Comparison of ENCODE assay signal across 8 mouse cellular contexts in the genomic region with DNA sequence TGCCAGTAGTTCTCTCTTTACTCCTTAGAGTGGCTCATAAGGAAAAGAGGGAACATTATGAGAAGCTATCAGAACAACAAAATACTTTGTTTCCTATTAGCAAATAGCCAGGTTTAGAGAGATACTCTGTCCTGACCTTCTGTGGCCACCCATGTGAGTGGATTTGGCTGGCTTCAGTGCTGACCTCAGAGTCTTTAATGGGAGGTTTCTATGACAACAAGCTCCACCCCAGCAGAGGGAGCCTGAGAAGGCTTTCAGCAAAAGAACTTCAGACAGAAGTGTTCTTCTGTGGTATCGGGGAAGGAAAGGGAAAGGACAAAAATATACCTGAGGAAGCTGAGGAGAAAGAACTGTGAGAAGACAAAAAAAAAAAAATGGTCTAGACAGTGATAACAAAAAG.
DNase-seq lines count a peak whose midpoint lies in the region; ATAC-seq and TF ChIP-seq lines count a peak whose summit lies in the region.

No protein-coding gene starts in this region.

- H3K4me2 ChIP-seq in forebrain, embryonic 14.5 days (ENCODE audit: low read length): no peak overlapping the region
- H3K4me2 ChIP-seq in liver, embryonic 12.5 days: no peak overlapping the region

- H3K27me3 ChIP-seq in MEL (ENCODE audit: control insufficient read depth in 1 of 2, insufficient read depth in 2 of 2, low read length in 2 of 2): no peaks in the 10 kb centered on the region
- H3K27me3 ChIP-seq in forebrain, embryonic 14.5 days (replicated peaks; ENCODE audit: control insufficient read depth, insufficient read depth, low read length): no peaks in the 10 kb centered on the region
- H3K27me3 ChIP-seq in liver, embryonic 12.5 days (replicated peaks): 0 out of 2 replicates have a peak, but pooled peaks cover 3% of the 10 kb centered on the region
- no peaks in the 10 kb centered on the region for H3K27me3 ChIP-seq in cerebellum, adult 2 months (ENCODE audit: control insufficient read depth, insufficient read depth, low read length)

- peak; percentile 19 to 26 for DNase-seq in cerebellum, postnatal 14 days
- no peak for DNase-seq in cerebellum, adult 18-20 months
- DNase-seq in MEL (ENCODE audit: low read depth, low spot score): peak; percentile 54
- peak; percentile 60 for DNase-seq in forebrain, embryonic 14.5 days (ENCODE audit: low spot score)
- peak; percentile 65 for DNase-seq in testis, postnatal 14 days (ENCODE audit: low spot score)
- no peak for DNase-seq in spleen, adult 18-20 months
- no peak for DNase-seq in cerebellum, adult 2 months

- H3K9me3 ChIP-seq in MEL (replicated peaks; ENCODE audit: insufficient read depth, low read length): no peaks in the 10 kb centered on the region
- H3K9me3 ChIP-seq in forebrain, embryonic 14.5 days (replicated peaks; ENCODE audit: control insufficient read depth, low read length): no peaks in the 10 kb centered on the region
- no peaks in the 10 kb centered on the region for H3K9me3 ChIP-seq in liver, embryonic 12.5 days (replicated peaks)

- H3K27ac ChIP-seq in MEL (ENCODE audit: control insufficient read depth, low read depth, low read length): peak overlapping the region; percentile 45
- H3K27ac ChIP-seq in forebrain, embryonic 14.5 days (ENCODE audit: low read depth, low read length): no peak overlapping the region
- H3K27ac ChIP-seq in liver, embryonic 12.5 days: 0 out of 2 replicates have a peak overlapping the region, but pooled peaks have one; percentile 66
- H3K27ac ChIP-seq in cerebellum, adult 2 months (ENCODE audit: insufficient read depth, low read length): no peak overlapping the region

- peaks cover 20 to 26% of the 10 kb centered on the region in 2 experiments for H3K4me1 ChIP-seq in MEL (ENCODE audit: control insufficient read depth in 1 of 2, insufficient read depth in 2 of 2, low read length in 2 of 2)
- H3K4me1 ChIP-seq in forebrain, embryonic 14.5 days (ENCODE audit: control insufficient read depth, insufficient read depth, low read length): no peaks in the 10 kb centered on the region
- H3K4me1 ChIP-seq in liver, embryonic 12.5 days: peaks cover 43% of the 10 kb centered on the region
- no peaks in the 10 kb centered on the region for H3K4me1 ChIP-seq in cerebellum, adult 2 months (ENCODE audit: control insufficient read depth, insufficient read depth, low read length)

- TF ChIP-seq RAD21 in MEL (IDR thresholded peaks at IDR 0.05; ENCODE audit: low read depth, low read length): no peak

- no peak for TF ChIP-seq POLR2A in MEL (IDR thresholded peaks at IDR 0.05; ENCODE audit: control insufficient read depth in 1 of 2, insufficient read depth in 1 of 2, low read depth in 1 of 2, low read length in 2 of 2, poor library complexity in 1 of 2)
- TF ChIP-seq POLR2A in cerebellum, adult 2 months (IDR thresholded peaks at IDR 0.05; ENCODE audit: borderline replicate concordance, insufficient read depth, low read length): no peak

- WGBS in forebrain, embryonic 14.5 days: 35% methylated on average over 1 of the region's 1 CpGs
- 48% methylated on average over 1 of the region's 1 CpGs for WGBS in liver, embryonic 12.5 days (ENCODE audit: insufficient replicate concordance)
- 44% methylated on average over 1 of the region's 1 CpGs for WGBS in cerebellum, adult 2 months

- H3K36me3 ChIP-seq in MEL (ENCODE audit: control insufficient read depth in 1 of 2, insufficient read depth in 2 of 2, low read length in 2 of 2): peaks cover 0 to 39% of the 10 kb centered on the region in 2 experiments; a peak in 2 of 4 replicates
- no peaks in the 10 kb centered on the region for H3K36me3 ChIP-seq in forebrain, embryonic 14.5 days (ENCODE audit: control insufficient read depth, insufficient read depth, low read length)
- no peaks in the 10 kb centered on the region for H3K36me3 ChIP-seq in liver, embryonic 12.5 days

- TF ChIP-seq CTCF in MEL (IDR thresholded peaks at IDR 0.05 in 2 of 3, conservative IDR thresholded peaks at IDR 0.05 in 1 of 3; ENCODE audit: control insufficient read depth in 1 of 3, insufficient read depth in 1 of 3, low read depth in 2 of 3, low read length in 3 of 3, poor library complexity in 1 of 3, severe bottlenecking in 1 of 3): no peak
- TF ChIP-seq CTCF in cerebellum, adult 2 months (IDR thresholded peaks at IDR 0.05; ENCODE audit: borderline replicate concordance, insufficient read depth, low read depth, low read length): no peak

- H3K79me2 ChIP-seq in MEL (ENCODE audit: control insufficient read depth, insufficient read depth, low read length, poor library complexity): no peaks in the 10 kb centered on the region

- TF ChIP-seq EP300 in MEL (IDR thresholded peaks at IDR 0.05; ENCODE audit: low read depth in 1 of 2, low read length in 2 of 2): no peak

- ATAC-seq in forebrain, embryonic 14.5 days: no peak
- 0 out of 2 replicates have a peak, but pooled peaks have one; percentile 32 for ATAC-seq in liver, embryonic 12.5 days

- H3K4me3 ChIP-seq in MEL (ENCODE audit: control insufficient read depth in 1 of 2, insufficient read depth in 1 of 2, low read depth in 2 of 2, low read length in 2 of 2): no peak overlapping the region
- H3K4me3 ChIP-seq in forebrain, embryonic 14.5 days (ENCODE audit: low read depth, low read length): no peak overlapping the region
- no peak overlapping the region for H3K4me3 ChIP-seq in liver, embryonic 12.5 days
- no peak overlapping the region for H3K4me3 ChIP-seq in cerebellum, adult 2 months (replicated peaks; ENCODE audit: insufficient read depth, low read depth, low read length)

- no peak overlapping the region for H3K9ac ChIP-seq in MEL (ENCODE audit: control insufficient read depth, low read depth, low read length, poor library complexity, severe bottlenecking)
- H3K9ac ChIP-seq in forebrain, embryonic 14.5 days (ENCODE audit: low read length): no peak overlapping the region
- no peak overlapping the region for H3K9ac ChIP-seq in liver, embryonic 12.5 days

TF ChIP-seq in MEL, 35 proteins besides CTCF, POLR2A, EP300 and RAD21:
- TF ChIP-seq SIN3A (IDR thresholded peaks at IDR 0.05; ENCODE audit: low read length): 0 out of 2 replicates have a peak, but pooled peaks have one; percentile 44
- TF ChIP-seq GATA1 (IDR thresholded peaks at IDR 0.05; ENCODE audit: low read depth, low read length): 0 out of 2 replicates have a peak, but pooled peaks have one; percentile 5
- peak; percentile 7; the same call in 1 of the 2 replicates for TF ChIP-seq ETS1 (IDR thresholded peaks at IDR 0.05; ENCODE audit: low read depth, low read length)
- TF ChIP-seq NELFE (IDR thresholded peaks at IDR 0.05; ENCODE audit: low read depth, low read length): no peak

Comparison
In these comparisons a context has a peak if more than half of its experiments do, and no peak if none do; other contexts are left out.
1. DNase-seq: peak in cerebellum, postnatal 14 days (2 of 2), MEL (single experiment), forebrain, embryonic 14.5 days (single experiment) and testis, postnatal 14 days (single experiment); none in cerebellum, adult 18-20 months (0 of 2), spleen, adult 18-20 months (0 of 2) and cerebellum, adult 2 months (0 of 2).
2. H3K27ac ChIP-seq: peak in MEL (single experiment) and liver, embryonic 12.5 days (single experiment); none in forebrain, embryonic 14.5 days (single experiment) and cerebellum, adult 2 months (single experiment).